Mouse (Mus musculus): ENCODE measurements at regions not wholly inside any gene's neighbourhood (a gene's known extent, or its start where the extent isn't known, plus 50 kb on each side); places are given as distances from the start of the nearest gene placed in this dataset.

DNA sequence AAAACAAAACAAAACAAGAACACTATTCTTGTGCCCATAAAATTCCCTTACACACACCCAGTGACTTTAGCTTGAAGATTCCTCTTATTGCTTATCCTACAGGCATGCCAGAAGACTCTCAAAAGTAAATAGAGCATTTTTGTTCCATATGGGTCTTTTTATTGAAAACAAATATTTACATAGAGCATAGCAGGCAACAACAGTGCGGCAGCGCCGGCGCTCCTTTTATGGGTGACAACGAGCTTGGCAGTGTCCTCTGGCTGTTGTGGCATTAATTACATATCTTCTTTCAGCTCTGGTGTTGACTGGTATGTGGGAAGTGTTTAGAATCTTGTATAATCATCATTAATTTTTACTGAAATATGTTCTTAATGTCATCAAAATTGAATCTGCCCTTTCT is 242.2 kb upstream of the Fbxl7 start:
- DNase-seq, result no peak

DNA sequence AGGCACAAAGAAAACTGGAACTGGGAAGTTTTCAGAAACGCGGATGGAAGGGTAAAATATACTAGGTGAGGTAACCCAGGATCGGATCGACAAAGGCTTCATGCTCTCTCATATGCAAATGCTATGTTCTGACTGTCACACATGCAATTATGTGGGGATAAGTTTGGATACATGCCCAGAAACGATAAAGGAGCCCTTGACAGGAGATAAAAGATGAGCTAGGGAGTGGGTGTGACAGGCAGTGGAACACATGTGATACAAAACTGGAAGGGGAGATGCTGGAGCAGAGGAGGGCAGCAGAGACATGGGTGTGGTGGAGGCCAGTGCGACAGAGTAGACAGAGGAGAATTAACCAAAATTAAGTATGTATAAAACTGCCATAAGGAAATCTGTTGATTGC is 250.5 kb upstream of the Fbxl7 start:
- no peak for DNase-seq

DNA sequence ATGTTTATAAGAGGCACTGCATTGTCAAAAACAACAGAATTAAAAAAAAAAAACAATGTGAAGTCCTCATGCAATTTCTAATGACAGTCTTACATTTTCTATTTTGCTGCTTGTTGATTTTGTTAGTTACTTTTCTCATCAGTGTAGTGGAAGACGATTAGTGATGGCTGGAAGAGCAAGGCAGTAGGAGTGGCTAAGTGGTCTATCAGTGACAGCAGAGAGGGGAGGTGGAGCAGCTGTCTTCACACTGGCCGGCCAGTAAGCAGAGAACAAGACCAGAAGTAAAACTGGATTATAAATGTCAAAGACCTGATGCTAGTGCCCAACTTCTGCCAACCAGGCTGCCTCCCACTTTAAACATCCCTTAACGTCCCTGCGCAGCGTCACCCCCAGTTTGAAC is 265.6 kb upstream of the Fbxl7 start:
- DNase-seq, result no peak

DNA sequence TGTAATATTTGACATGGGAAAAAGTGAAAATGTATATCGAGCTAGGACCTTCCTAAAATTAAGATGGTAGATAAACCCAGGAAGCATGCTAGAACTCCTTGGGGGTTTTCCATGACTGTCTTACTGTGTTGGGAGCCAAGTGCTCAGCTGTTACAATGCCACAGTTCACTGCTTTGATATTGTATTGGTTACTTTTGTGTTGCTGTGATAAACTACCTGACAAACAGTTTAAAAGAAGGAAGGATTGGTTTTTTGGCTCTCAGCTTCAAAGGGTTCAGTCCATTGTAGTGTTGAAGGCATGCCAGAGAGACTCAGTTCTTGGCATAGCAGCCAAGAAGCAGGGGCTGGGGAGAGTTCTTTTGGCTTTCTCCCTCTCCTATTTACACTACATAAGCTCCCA is 272.1 kb upstream of the Fbxl7 start:
- no peak for DNase-seq

DNA sequence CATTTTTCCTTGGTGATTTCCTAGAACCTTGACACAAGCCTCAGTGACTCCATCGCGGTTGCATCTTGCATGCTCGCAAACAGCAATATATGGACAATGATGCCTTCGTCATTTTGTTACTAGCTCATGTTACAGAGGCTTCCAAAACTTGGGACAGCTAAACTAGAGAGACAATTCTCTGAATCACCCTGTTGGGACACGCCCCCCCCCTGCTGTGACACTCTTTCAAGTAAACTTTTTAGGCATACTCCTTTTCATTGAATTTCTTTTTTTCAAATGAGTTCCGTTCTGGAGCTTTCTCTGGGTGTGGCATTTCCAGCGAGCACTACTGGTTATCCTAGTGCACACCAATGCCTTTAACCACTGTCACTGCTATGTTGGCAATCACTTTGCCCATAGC is 274.5 kb upstream of the Fbxl7 start:
- no peak for DNase-seq

DNA sequence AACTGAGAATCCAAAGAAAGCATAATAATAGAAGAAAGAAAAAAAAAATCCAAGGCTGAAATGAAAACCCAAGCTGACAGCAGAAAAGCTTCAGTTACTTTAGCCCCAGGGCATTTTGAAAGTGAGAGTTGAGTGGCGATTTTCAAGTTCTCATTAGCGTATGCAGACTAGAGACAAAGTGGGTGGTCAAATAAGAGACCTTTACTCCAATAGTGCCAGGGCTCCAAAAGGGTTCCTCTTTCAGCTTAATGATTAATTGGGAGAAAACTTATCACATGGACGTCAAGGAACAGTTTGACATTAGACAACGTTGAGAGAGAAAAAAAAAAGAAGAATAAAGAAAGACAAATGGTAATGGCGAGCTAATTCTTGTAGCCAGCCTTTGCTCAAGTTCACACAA is 278.1 kb upstream of the Fbxl7 start:
- no peak for DNase-seq

DNA sequence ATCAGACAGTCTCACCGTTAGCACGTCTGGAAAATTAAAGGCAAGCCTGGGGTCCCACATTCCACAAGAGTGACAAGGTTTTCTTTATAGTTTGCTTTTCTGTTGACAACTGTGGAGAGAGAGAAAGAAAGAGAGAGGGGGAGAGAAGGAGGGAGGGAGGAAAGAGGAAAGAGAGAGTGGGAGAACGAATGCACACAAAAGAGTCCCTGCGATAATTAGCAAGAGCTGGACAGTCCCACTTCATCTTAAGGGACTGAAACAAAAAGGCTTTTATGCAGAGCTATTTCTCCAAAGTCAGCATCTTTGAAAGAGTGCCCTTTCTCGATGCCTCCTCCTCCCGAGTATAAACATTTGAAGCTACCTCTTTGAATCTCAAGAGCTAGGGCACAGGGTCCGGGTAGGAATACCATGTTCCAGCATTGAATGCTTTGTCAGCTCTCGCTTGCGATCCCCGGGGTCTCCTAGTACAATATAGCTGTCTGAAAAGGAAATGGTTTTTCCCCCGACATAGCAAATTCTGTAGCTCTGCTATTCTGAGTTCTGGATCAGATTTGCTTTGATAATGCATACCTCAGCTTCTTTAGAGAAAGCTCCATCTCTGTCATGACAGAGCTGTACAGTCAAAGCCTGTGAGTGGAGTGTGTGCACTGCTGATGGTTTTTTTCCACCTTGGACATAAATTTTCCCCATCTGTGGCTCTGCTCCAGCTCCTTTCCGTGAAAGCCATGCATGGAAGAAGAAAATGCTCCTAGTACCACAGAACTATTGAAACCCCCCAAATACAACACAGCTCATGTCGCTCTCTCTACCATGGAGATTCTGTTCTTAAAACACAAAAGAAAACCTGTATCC is 282.9 kb upstream of the Fbxl7 start:
- no peak for DNase-seq

DNA sequence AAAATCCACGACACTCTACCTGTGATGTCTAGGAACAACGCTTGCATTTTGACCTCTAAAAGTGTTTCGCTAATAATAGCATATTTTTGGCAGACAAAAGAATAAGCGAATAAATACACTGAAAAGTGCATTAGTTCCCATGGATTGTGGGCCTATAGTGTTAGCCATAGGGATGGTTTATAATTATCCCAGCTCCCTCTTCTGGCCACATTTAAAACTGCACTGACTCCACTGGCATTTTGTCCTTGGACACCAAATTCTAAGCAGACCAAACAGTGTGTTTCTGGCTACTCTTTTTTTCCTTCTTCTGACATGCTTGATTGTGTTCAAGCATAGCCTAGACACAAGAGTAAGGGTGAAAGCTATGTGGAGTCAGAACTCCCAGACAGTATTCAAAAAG is 276.8 kb upstream of the Ank start:
- peak; percentile 51 to 73 for DNase-seq

DNA sequence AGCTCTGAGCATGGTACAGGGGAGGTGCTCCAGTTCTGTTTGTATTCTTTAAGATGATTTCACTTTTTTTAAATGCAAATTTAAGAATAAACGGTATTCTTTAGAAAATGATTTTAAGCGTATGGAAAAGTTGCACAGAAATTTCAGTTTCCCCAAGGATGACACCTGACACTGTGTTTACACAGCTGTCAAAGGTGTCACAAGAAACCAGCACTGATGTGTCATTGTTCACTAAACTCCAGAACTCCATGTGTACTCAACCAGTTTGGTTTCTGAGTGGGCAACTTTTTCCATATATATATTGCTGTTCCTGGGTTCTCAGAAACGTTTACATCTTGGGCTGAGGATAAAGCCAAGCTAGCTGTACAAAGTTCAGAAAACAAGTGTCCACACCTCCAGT is 265.0 kb upstream of the Ank start:
- DNase-seq, result no peak

DNA sequence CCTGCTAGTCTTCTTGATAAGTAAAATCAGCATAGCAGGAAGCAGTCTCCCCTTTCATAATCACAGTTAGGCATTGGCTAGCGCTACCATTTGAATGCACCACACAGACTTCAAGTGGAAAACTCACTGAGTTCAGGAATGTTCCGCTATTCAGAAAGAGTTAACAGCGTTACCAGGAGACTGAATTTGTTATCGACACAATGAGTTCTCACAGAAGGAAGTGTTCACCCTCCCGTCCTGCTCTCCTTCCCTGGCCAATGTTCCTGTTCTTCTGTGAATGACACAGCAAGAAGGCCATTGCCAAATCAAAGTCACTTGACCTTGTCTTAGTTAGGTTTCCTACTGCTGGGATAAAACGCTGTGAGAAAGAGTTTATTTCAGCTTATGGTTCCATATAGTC is 261.6 kb upstream of the Ank start:
- no peak for DNase-seq

DNA sequence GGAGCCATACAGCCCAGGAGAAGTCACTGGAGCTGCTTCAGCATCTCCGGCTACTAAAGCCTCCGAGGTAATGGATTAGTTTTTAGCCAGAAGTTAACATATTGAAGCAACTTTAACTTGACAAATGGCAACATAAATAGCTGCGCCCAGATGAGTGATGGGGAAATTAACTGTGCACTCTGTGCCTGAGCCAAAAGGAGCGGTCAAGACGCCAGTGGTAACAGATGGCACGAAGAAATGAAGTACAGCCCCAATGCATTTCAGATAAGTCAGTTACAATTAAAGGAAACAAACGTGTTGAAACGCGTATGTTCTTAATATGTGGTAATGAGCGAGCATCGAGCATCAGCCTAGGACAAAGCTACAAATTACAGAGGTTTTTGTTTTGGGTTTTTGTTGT is 259.0 kb upstream of the Ank start:
- DNase-seq, result peak; percentile 11 to 27

DNA sequence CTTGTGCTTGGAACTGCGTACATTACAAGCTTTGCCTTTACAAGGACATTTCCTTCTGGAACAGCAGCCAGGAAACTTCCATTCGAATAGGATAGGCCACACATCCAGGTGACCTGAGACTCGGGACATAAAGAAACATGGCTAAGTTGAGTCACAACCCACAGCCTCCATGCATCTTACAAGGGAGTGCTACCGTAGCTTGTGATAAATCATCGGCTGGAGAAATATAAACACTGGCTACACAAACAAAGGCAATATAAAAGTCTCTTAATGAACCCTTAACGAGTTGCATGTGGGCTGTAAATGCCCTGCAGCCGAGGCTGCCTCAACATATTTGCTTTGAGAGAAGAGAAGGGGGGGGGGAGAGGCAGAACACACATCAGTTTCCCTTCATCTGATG is 250.1 kb upstream of the Ank start:
- no peak for DNase-seq

DNA sequence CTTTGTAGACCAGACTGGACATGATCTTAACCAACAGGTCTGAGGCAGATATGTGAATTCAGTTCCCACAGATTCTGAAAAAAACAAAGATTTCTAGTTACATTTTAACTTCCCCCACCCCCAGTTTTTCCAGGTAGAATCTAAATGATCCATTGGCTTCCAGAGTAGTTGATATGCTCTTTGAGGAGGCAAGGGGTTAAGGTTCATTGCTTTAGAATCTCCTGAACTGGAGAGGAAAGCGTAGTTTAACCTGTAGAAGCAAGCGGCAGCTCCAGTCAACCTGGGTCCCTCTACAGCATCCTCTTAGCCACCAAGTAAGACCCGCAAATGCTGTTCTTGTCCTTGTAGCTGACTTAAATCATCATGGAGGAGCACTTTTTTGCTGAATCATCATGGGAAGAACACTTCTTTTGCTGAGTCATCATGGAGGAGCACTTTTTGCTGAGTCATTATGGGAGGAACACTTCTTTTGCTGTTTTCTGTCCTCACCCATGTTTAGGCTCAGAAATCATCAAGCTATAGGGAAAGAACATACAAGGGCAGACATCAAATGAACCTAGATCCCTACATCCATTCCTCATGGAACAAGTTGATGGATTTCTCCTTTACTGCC is 247.2 kb upstream of the Ank start:
- no peak for DNase-seq

DNA sequence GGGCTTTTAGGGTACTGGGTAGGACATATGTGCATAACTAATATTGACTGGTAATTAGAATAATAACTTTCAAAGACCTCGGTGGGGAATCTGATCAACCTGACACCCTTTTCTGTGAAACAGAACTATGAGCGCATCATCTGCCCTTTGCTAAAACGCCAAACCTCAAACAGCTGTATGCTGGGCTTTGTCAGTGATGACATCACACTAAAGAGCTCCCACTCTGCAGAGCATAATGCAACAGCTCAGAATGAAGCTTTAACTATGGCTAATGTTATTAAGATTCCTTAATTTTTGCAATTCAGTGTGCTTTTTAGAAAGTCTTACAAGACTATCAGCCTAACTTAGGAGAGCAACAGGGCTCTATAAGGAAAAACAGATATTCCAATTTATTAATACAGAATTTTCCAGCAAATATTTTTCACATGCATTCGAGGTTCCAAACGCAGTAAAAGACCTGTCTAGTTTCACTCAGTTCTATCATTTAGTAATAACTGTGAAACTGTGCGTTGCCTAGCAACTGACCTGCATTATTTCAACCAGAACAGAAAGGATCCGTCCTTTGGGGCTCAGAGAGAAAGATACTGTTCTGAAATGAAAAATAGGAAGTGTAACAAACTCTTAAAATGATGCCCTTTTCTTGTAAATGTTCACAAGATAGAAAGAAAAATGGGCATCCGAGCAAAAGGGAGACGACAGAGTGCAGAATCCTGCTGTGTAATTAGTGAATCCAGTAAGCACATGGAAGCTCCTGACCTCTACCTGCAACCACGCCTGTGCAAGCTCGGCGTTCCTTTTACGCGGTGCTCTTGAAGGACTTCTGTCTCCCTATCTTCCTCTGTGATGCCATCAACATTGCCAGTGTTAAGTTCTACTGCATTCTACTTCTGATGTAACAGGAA is 242.6 kb upstream of the Ank start:
- no peak for DNase-seq

DNA sequence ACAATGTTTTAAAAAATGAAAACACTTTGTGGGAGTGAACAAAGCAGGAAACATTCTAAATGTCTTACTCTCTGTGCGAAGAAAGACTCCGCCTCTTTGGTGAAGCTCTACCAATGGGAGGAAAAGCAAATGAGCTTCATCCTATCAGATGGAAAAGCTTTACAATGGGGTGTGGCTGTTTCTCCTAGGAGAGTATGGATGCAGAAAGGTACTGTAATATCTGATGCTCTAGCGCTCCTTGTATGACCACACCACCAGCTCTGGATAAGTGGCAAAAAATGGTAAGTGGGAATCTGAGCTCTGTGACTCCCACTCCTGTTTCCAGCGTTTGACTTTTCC is 242.0 kb upstream of the Ank start:
- DNase-seq, result no peak

DNA sequence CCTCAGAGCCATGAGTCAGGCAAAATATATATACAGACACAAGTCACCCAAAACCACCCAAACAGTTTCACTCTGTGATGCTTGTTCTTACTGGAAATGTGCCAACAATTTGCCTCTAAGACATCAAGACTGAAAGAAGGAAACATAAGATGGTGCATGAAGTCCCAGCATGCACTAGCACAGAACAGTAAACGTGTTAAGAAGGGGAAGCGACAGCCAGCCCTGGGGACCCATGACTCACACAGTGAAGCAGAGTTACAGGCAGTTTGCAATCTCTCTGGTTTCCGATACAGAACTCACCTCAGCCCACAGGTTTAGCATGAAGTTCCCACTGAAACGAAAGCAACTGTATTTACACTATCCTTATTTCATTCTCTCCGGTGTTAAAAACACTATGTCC is 233.7 kb upstream of the Ank start:
- DNase-seq, result no peak

DNA sequence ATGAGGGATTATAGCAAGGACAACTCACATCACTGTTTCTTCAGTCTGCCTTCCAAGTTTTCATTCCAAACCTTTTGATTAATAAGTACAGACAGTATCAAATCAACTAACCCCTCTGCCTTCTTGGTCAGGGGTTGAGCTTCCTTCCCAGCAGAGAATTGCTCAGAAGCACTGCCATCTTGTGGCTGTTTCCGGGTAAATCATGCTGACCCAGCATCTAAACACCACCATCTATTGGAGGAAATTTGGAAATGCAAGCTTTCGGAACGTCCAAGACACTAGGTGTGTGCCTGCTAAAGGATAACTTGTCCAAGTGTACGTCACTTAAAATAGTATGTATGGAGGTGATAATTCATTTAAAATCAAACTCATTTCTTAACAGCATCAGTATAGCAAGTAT is 231.7 kb upstream of the Ank start:
- peak; percentile 53 to 71 for DNase-seq

DNA sequence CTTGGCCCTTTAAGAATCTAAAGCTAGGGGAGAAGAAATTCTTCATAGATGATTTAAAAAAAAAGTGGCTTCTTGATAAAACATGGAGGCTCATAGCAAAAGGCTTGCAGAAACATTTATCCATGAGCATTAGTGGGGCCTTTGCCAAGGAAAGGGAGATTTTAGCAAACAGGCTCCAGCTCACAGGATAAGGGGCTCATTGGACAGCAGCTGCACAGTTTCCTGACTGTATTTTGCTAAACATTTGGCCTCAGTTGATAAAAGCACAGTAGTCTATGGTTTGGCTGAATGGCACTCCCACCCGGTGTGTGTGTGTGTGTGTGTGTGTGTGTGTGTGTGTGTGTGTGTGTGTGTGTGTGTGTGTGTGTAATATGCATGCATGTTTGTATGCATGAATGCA is 228.2 kb upstream of the Ank start:
- DNase-seq, result no peak

DNA sequence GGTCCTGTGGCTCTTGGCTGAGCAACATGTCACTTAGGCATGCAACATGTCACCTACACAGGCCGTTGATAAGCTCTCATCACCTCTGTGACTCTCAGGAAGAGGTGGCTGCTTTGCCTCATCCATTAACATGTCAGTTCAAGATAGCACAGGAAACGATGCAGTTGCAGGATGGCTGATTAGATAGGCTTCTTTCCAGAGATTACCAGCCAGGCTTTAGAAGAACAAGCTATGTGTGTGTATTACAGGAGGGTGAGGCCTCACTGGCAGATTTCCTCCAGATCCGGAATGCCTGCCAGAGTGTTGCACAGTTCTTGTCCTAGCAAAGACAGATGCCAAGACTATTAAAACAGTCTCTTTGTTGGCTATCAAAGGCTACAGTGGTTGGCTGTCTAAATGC is 220.2 kb upstream of the Ank start:
- no peak for DNase-seq

DNA sequence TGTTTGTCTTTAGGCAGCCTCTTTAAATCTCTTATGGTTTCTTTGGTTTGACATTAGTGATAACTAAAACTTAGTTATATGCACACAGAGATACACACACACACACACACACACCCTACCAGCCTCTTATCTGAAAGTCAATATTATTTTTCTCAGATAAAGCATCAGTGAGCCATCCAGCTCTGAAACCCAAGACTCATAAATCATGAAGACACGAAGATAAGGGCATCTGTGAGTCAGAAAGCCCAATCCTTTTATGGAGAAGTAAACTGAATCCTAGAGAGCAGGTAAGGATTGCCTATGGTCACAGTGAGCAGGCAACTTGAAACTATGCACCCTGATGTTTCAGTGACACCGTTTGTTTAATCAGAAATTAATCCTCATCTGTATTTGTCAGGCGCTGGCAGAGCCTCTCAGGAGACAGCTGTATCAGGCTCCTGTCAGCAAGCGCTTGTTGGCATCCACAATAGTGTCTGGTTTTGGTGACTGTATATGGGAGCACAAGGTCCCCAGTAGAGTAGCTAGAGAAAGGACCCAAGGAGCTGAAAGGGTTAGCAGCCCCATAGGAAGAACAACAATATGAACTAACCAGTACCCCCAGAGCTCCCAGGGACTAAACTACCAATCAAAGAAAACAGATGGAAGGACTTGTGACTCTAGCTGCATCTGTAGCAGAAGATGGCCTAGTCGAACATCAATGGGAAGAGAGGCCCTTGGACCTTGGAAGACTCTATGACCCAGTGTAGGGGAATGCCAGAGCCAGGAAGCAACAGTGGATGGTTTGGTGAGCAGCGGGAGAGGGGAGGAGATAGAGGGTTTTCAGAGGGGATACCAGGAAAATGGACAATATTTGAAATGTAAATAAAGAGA is 207.3 kb upstream of the Ank start:
- DNase-seq, result no peak

DNA sequence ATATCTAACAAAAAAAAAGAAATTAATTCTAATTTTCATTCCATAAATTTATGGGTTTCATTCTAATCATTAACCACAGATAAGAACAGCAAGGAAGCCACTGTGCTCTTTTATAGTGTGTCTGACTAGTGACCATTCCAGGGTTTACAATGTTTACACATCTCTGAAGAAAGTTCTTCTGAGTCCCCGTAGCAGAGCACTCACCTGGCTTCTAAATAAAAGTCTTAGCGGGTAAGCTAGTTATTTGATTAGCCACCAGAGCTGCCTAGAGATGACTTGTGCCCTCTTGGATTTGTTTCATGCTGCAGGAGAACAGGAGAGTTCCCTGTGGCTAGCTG is 206.7 kb upstream of the Ank start:
- no peak for DNase-seq

DNA sequence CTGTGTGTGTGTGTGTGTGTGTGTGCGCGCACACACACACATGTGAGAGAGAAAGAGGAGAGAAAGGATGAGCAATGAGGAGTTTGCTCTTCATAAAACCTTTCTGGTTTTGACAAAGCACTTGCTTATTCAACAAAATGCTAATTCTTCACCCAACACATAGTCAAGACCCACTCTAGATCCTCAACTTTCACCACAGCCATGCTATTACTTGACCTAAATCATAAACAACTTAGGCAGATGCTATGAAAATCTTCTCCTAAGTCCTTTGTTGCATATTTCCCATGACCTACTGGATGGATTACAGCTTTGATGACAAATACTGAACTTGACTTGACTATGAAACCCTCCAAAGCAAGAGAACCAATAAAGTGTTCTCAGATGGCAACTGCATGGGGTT is 196.3 kb upstream of the Ank start:
- DNase-seq, result no peak

DNA sequence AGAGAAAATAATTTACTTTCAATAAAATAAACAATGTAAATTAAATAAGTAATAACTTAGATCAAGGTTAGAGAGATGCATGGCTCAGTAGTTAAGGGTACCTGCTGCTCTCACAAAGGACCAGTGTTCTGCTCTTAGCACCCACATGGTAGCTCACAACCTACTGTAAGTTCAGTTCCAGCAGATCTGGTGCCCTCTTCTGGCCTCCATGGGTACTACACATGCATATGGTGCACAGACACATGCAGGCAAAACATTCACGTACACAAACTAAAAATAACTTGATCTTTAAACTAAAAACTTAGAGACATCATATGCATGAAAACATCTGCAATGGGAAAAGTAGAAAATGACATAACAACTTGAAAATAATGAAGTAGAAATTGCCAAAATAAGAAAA is 184.2 kb upstream of the Ank start:
- no peak for DNase-seq

All from cerebellum, postnatal 25 days (tissue).